Mouse (Mus musculus): ENCODE measurements around the gene Batf3. TPM values are rescaled to one million over a fixed set of nuclear protein-coding genes. Genes with fewer than 3 reads are reported as not detected.

Batf3 gene
- total RNA-seq (2021) = 1 to 10 TPM; 1.5 to 9.7 TPM
- long read RNA-seq, experiment 1, partial matches to known transcripts = 0 of 3 reads
- long read RNA-seq, experiment 1, other reads (novel, unspliced or antisense) = 1 of 3 reads
- long read RNA-seq, experiment 2 = 0 reads

- peak; percentile 34 to 72 for DNase-seq (ENCODE audit: low spot score in 2 of 2)
Measured at GRCm38 (mm10) chr1:191097802-191098747, at the start of gene Batf3. Batf3 (plus strand) TSS chr1:191097847.

GRCm38 (mm10) chr1:191053555-191053954 lies 44.1 kb upstream of the Batf3 start:
- no peak for DNase-seq (ENCODE audit: low spot score in 2 of 2)

- no peak for DNase-seq (ENCODE audit: low spot score in 2 of 2)
Measured at GRCm38 (mm10) chr1:191054870-191055532, 42.6 kb upstream of the Batf3 start.

GRCm38 (mm10) chr1:191055533-191055873 lies 42.1 kb upstream of the Batf3 start:
- no peak for DNase-seq (ENCODE audit: low spot score in 2 of 2)

DNA sequence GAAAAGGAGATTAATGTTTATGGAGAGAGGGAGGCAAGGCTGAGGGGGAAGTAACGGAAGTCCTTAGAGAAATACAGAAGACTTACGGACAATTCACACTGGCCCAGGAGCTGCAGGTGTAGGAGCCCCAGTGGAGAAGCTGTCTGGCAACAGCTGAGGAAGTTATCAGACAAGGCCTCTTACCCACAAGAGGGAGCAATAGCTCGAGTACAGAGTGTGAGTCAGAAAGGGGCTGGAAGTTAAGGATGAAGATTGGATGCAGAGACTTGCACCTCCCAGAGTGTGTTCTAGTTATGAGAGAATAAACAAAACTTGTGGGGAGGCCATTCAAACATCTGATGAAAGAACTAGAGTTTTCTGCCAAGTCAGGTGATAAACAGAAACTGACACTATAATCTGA lies 40.2 kb upstream of the Batf3 start:
- DNase-seq (ENCODE audit: low spot score in 2 of 2) = no peak

DNA sequence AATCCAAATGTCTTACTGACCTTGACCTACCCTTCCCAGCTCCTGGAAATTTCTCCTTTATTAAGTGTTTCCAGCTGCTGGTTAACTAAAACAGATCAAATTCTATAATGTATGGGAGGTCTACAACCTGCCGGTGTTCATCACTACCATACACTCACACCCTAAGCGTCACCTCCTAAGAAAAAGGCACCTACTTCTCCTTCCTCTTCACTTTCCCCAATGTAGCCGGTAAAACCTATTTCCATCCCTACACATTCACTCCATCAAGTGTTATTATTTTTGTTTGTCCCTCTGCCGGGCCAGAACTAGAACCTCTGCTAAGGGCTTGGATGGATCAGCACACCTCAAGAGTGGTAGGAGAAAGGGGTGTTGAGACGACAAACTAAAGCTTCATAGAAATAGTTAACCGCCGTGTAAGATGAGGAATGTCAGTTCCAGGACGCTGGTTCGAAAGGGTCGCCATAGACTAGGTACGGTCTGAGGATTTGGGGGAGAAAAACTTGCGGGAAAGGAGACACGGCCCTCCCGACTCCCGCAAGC lies 35.3 kb upstream of the Batf3 start:
- no peak for DNase-seq (ENCODE audit: low spot score in 2 of 2)

- DNase-seq (ENCODE audit: low spot score in 2 of 2) = peak; percentile 96
Measured at GRCm38 (mm10) chr1:191062781-191063485, 34.7 kb upstream of the Batf3 start, which contains the start of the genes Tatdn3 and Nsl1. Tatdn3 (minus strand) TSS chr1:191062932. Nsl1 (plus strand) TSS chr1:191063012.

- DNase-seq (ENCODE audit: low spot score in 2 of 2) = no peak
Measured at GRCm38 (mm10) chr1:191063700-191064099, 33.9 kb upstream of the Batf3 start.

GRCm38 (mm10) chr1:191064535-191064934 lies 33.1 kb upstream of the Batf3 start:
- no peak for DNase-seq (ENCODE audit: low spot score in 2 of 2)

GRCm38 (mm10) chr1:191065188-191065587 lies 32.5 kb upstream of the Batf3 start:
- no peak for DNase-seq (ENCODE audit: low spot score in 2 of 2)

- DNase-seq (ENCODE audit: low spot score in 2 of 2) = no peak
Measured at GRCm38 (mm10) chr1:191068377-191068776, 29.3 kb upstream of the Batf3 start.

GRCm38 (mm10) chr1:191070259-191070658 lies 27.4 kb upstream of the Batf3 start:
- DNase-seq (ENCODE audit: low spot score in 2 of 2) = no peak

DNA sequence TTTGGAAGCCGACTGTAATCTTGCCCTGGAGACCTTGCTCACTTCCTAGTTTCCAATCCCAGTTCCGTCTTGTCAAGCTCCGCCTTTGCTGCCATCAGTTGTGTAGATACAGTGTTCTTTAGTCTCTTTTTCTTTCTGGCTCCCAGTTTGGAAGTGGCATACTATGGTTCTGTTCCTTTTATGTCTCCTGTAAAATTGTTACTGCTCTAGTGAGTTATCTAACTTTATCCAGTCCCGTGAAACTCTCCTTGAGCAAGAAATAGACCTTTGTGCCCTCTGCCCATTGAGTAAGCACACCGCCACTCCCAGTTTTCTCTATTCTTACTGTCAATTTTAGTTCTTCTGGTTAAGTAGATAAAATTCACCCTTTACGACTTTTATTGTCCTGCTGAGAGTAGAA lies 26.0 kb upstream of the Batf3 start:
- DNase-seq (ENCODE audit: low spot score in 2 of 2) = no peak

DNA sequence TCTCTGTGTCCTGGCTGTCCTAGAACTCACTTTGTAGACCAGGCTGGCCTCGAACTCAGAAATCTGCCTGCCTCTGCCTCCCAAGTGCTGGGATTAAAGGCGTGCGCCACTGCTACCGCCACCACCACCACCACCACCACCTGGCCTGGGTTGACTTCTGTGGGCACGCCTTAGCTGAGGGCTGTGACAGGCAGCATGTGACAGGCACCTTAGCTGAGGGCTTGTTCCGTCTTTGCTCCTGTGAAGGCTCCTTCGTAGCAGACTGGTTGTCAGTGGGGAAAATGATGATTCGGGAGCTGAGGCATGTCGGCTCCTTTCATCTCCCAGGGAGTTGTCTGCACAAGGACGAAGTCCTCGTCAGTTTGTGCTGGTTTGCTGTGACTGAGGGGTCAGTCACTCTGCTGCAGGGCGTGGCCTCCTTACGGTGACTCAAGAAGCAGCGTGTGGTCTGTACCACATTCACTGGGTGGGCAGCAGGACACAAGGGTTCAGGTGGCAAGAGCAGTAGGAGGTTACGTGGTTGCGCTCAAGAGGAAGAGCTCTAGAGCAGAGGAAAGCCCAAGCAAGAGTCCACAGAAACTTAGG lies 25.2 kb upstream of the Batf3 start:
- DNase-seq (ENCODE audit: low spot score in 2 of 2) = peak in 1 of 2 experiments; percentile 9

DNA sequence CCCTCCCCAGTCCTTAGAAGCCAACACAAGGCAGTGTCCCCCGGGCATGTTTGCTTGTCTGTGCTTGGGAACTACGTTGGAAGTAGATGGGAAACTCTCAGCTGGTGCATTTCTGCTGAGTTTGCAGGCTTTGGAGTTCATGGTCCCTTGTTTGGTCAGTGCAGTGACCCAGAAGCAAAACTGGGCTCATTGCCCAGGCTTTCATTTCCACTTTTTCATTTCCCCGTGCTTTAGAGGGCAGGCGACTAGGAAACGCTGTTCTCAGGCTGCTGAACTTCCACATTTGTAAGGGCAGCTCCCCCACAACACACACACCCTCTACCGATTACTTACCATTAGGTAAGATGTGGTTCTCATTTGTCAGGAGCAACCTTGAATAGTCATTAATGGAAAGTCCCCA lies 24.6 kb upstream of the Batf3 start:
- peak in 1 of 2 experiments; percentile 36 for DNase-seq (ENCODE audit: low spot score in 2 of 2)

DNA sequence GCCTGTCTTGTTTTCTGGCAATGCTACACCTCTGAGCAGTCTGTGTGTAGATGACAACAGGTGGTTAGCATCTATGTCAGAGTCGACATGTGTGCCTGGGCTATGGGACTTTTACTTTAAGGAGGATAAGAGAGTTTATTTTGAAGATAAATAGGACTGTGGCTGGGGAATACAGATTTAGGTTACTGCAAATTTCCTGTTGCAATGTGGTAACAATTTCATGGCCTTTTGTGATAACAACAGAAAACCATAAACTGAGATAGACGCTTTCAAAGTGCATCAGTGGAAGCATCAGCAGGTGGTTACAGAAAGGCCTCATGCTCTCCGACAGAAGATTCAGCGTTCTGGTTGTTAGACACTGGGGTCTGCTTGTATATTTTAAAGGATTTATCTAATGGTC lies 24.2 kb upstream of the Batf3 start:
- no peak for DNase-seq (ENCODE audit: low spot score in 2 of 2)

DNA sequence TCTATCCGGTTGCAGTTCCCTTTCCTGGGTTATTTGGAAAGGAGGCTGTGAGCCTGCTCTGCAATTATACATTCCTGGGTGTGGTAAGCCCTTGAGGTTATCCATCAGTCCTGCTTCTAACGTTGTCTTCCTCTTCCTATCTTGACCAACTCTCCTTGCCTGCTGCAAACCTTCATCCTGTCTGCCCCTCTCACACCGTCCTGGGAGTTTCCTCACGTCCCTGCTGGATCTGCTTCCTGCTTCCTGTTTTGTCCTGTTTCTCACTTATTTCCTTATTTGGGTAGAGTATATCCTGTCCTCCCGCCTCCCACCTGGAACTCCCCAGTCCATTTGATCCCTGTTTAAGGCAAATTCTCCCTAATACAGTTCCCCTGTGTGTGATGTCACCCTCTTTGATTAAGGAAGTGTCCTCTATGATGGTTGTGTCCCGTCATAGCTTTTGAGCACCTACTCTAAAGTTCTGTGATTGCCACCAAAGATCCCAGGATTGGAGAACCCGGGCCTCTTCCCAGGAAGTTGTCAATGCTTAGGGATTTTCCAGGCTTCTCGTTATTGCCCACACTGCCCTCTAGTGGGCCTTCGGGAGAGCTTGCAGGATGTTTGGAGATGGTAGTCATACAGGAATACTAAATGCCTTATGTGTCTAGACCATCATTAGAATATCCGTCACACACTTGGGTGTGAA lies 22.3 kb upstream of the Batf3 start:
- DNase-seq (ENCODE audit: low spot score in 2 of 2) = peak; percentile 47 to 52

GRCm38 (mm10) chr1:191083230-191083629 lies 14.4 kb upstream of the Batf3 start:
- DNase-seq (ENCODE audit: low spot score in 2 of 2) = no peak

- peak; percentile 51 to 66 for DNase-seq (ENCODE audit: low spot score in 2 of 2)
Measured at GRCm38 (mm10) chr1:191084951-191085559, 12.6 kb upstream of the Batf3 start.

DNA sequence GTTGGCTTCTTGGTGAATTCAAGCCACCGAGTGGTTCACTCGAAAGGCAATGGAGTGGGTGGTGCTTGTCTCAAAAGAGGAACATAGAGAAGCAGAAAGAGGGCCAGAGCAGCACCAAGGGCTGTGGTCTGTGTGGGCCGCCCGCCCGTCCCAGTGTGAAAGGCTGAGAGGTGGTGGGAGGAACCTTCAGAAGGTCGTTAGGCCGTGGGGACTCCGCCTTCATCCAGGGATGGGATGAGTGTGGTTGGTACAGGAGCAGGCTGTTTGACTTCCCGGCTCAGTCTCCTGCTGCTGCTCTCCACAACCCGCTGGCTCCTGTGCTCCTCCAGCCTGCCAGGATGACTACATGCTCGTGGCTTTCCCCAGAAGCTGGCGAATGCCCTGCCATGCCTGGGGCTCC lies 12.1 kb upstream of the Batf3 start:
- no peak for DNase-seq (ENCODE audit: low spot score in 2 of 2)
